ENCODE assay signal across 10 mouse cellular contexts in the genomic region with DNA sequence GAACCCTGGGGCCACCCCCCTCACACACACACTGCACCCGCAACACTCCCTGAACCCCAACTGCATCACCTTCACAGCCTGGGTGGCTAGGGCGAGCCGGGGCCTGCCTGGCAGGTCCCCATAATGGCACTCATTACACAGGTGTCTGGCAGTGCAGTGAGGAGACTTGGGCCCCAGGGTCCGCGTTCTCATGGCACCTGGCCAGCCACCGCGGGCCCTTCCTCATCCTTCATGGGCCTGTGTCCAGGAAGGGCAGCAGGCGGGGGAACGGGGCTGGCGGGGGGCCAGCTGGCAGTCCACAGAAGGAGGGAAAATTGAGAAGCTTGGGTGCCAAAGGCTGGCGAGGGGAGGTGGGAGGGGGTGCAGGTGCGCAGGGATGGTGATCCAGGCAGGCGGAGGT.
DNase-seq lines count a peak whose midpoint lies in the region; ATAC-seq and TF ChIP-seq lines count a peak whose summit lies in the region.
"Had no signal": no experiment of that assay in that cellular context is flagged by ENCODE, and none has a peak within 500 bp of the region (broad histone marks: within the 10 kb centered on the region; RNA-seq: fewer than 3 reads in every experiment).

No protein-coding gene starts in this region.

- H3K4me1 ChIP-seq in heart, embryonic 15.5 days (replicated peaks), result peaks cover 16% of the 10 kb centered on the region
- no peaks in the 10 kb centered on the region; the same call in 1 of the 2 replicates for H3K4me1 ChIP-seq in neural tube, embryonic 14.5 days (ENCODE audit: control insufficient read depth, insufficient read depth, low read length)
- H3K4me1 ChIP-seq in neural tube, embryonic 15.5 days, result peaks cover 17% of the 10 kb centered on the region
- peaks cover 10% of the 10 kb centered on the region for H3K4me1 ChIP-seq in hindbrain, embryonic 16.5 days (ENCODE audit: control insufficient read depth, insufficient read depth, low read depth, low read length)
- no peaks in the 10 kb centered on the region; the same call in 1 of the 2 replicates for H3K4me1 ChIP-seq in midbrain, postnatal 0 days (ENCODE audit: insufficient read depth, low read length)
- H3K4me1 ChIP-seq: neural tube, embryonic 12.5 days had no signal

- no peak overlapping the region for H3K4me2 ChIP-seq in heart, embryonic 15.5 days
- no peak overlapping the region for H3K4me2 ChIP-seq in neural tube, embryonic 14.5 days (ENCODE audit: low read depth, low read length)
- H3K4me2 ChIP-seq in neural tube, embryonic 15.5 days, result no peak overlapping the region
- no peak overlapping the region for H3K4me2 ChIP-seq in hindbrain, embryonic 16.5 days (ENCODE audit: low read length)
- no peak overlapping the region for H3K4me2 ChIP-seq in midbrain, postnatal 0 days (ENCODE audit: low read depth, low read length, poor library complexity, severe bottlenecking)
- H3K4me2 ChIP-seq: neural tube, embryonic 12.5 days had no signal

- intact Hi-C loops in heart, postnatal 14 days (cut with DNase I), result loop anchor here (5.0 kb wide), 1 partner anchor 124 kb away; no protein-coding TSS in a partner anchor

- 0 out of 2 replicates have a peak overlapping the region, but pooled peaks have one; percentile 14 for H3K9ac ChIP-seq in heart, embryonic 15.5 days
- H3K9ac ChIP-seq in neural tube, embryonic 14.5 days (replicated peaks; ENCODE audit: low read depth, low read length), result no peak overlapping the region
- no peak overlapping the region for H3K9ac ChIP-seq in neural tube, embryonic 15.5 days (replicated peaks)
- H3K9ac ChIP-seq in hindbrain, embryonic 16.5 days (ENCODE audit: low read depth, low read length), result no peak overlapping the region
- H3K9ac ChIP-seq in midbrain, postnatal 0 days (replicated peaks; ENCODE audit: low read length, poor library complexity, severe bottlenecking), result no peak overlapping the region
- H3K9ac ChIP-seq: neural tube, embryonic 12.5 days had no signal

- H3K27ac ChIP-seq in heart, embryonic 15.5 days, result no peak overlapping the region
- no peak overlapping the region for H3K27ac ChIP-seq in neural tube, embryonic 14.5 days (ENCODE audit: low read depth, low read length)
- no peak overlapping the region for H3K27ac ChIP-seq in neural tube, embryonic 15.5 days (replicated peaks)
- H3K27ac ChIP-seq in hindbrain, embryonic 16.5 days (ENCODE audit: low read depth, low read length), result no peak overlapping the region
- H3K27ac ChIP-seq in midbrain, postnatal 0 days (ENCODE audit: low read depth, low read length), result no peak overlapping the region
- H3K27ac ChIP-seq: neural tube, embryonic 12.5 days had no signal

- WGBS in heart, embryonic 15.5 days, result 36% methylated on average over 13 of the region's 13 CpGs
- 59% methylated on average over 13 of the region's 13 CpGs for WGBS in neural tube, embryonic 14.5 days
- WGBS in neural tube, embryonic 15.5 days, result 58% methylated on average over 12 of the region's 13 CpGs
- 48% methylated on average over 10 of the region's 13 CpGs for WGBS in hindbrain, embryonic 16.5 days
- 72% methylated on average over 13 of the region's 13 CpGs for WGBS in midbrain, postnatal 0 days

- no peaks in the 10 kb centered on the region for H3K27me3 ChIP-seq in heart, embryonic 15.5 days
- H3K27me3 ChIP-seq in neural tube, embryonic 14.5 days (ENCODE audit: control insufficient read depth, insufficient read depth, low read length), result no peaks in the 10 kb centered on the region
- H3K27me3 ChIP-seq in neural tube, embryonic 15.5 days (replicated peaks), result no peaks in the 10 kb centered on the region
- H3K27me3 ChIP-seq in hindbrain, embryonic 16.5 days (replicated peaks; ENCODE audit: control insufficient read depth, insufficient read depth, low read length), result no peaks in the 10 kb centered on the region
- no peaks in the 10 kb centered on the region for H3K27me3 ChIP-seq in midbrain, postnatal 0 days (ENCODE audit: insufficient read depth, low read length)
- H3K27me3 ChIP-seq: neural tube, embryonic 12.5 days; Patski had no signal

- DNase-seq in heart, adult 9 months (ENCODE audit: low spot score in 2 of 2), result no peak
- DNase-seq in midbrain, postnatal 0 days (ENCODE audit: low spot score), result peak; percentile 58
- DNase-seq in gastrocnemius, adult 8-10 months (ENCODE audit: low spot score in 2 of 2), result no peak
- DNase-seq in heart, postnatal 14 days, result no peak

- no peaks in the 10 kb centered on the region for H3K9me3 ChIP-seq in heart, embryonic 15.5 days (replicated peaks)
- no peaks in the 10 kb centered on the region for H3K9me3 ChIP-seq in neural tube, embryonic 14.5 days (ENCODE audit: control insufficient read depth, low read length)
- H3K9me3 ChIP-seq in neural tube, embryonic 15.5 days (replicated peaks), result no peaks in the 10 kb centered on the region
- no peaks in the 10 kb centered on the region for H3K9me3 ChIP-seq in hindbrain, embryonic 16.5 days (ENCODE audit: control insufficient read depth, low read length)
- no peaks in the 10 kb centered on the region for H3K9me3 ChIP-seq in midbrain, postnatal 0 days (ENCODE audit: low read length)
- H3K9me3 ChIP-seq: neural tube, embryonic 12.5 days had no signal

- no peak for TF ChIP-seq CTCF in midbrain, postnatal 0 days (IDR thresholded peaks at IDR 0.05)

- H3K4me3 ChIP-seq in heart, embryonic 15.5 days, result no peak overlapping the region
- no peak overlapping the region for H3K4me3 ChIP-seq in neural tube, embryonic 14.5 days (ENCODE audit: low read depth, low read length)
- no peak overlapping the region for H3K4me3 ChIP-seq in neural tube, embryonic 15.5 days (replicated peaks)
- no peak overlapping the region for H3K4me3 ChIP-seq in hindbrain, embryonic 16.5 days (ENCODE audit: low read length)
- H3K4me3 ChIP-seq in midbrain, postnatal 0 days (ENCODE audit: low read depth, low read length), result no peak overlapping the region
- H3K4me3 ChIP-seq: neural tube, embryonic 12.5 days had no signal

- no peaks in the 10 kb centered on the region for H3K36me3 ChIP-seq in heart, embryonic 15.5 days
- H3K36me3 ChIP-seq in neural tube, embryonic 14.5 days (ENCODE audit: control insufficient read depth, insufficient read depth, low read length), result no peaks in the 10 kb centered on the region
- no peaks in the 10 kb centered on the region for H3K36me3 ChIP-seq in neural tube, embryonic 15.5 days
- no peaks in the 10 kb centered on the region for H3K36me3 ChIP-seq in hindbrain, embryonic 16.5 days (ENCODE audit: control insufficient read depth, insufficient read depth, low read length)
- no peaks in the 10 kb centered on the region for H3K36me3 ChIP-seq in midbrain, postnatal 0 days (ENCODE audit: insufficient read depth, low read length)
- H3K36me3 ChIP-seq: neural tube, embryonic 12.5 days had no signal

- ATAC-seq in heart, embryonic 15.5 days (replicated peaks; ENCODE audit: insufficient number of reproducible peaks, insufficient read depth, low FRiP score, low read depth), result no peak
- ATAC-seq in neural tube, embryonic 14.5 days (ENCODE audit: low read depth), result peak; percentile 26; the same call in 1 of the 2 replicates
- ATAC-seq in neural tube, embryonic 15.5 days (ENCODE audit: low FRiP score), result no peak
- 0 out of 2 replicates have a peak, but pooled peaks have one; percentile 19 for ATAC-seq in hindbrain, embryonic 16.5 days
- no peak for ATAC-seq in midbrain, postnatal 0 days (ENCODE audit: low FRiP score)
- ATAC-seq: Patski had no signal

Comparison
In these comparisons a context has a peak if more than half of its experiments do, and no peak if none do; other contexts are left out.
1. ATAC-seq: peak in neural tube, embryonic 14.5 days (single experiment) and hindbrain, embryonic 16.5 days (single experiment); none in heart, embryonic 15.5 days (single experiment), neural tube, embryonic 15.5 days (single experiment) and midbrain, postnatal 0 days (single experiment).